Mouse (Mus musculus): ENCODE measurements around the gene Slamf9. TPM values are rescaled to one million over a fixed set of nuclear protein-coding genes. Genes with fewer than 3 reads are reported as not detected.

The Slamf9 gene
- polyA plus RNA-seq, 1 experiment from 2014 or later = 0.27 TPM

DNA sequence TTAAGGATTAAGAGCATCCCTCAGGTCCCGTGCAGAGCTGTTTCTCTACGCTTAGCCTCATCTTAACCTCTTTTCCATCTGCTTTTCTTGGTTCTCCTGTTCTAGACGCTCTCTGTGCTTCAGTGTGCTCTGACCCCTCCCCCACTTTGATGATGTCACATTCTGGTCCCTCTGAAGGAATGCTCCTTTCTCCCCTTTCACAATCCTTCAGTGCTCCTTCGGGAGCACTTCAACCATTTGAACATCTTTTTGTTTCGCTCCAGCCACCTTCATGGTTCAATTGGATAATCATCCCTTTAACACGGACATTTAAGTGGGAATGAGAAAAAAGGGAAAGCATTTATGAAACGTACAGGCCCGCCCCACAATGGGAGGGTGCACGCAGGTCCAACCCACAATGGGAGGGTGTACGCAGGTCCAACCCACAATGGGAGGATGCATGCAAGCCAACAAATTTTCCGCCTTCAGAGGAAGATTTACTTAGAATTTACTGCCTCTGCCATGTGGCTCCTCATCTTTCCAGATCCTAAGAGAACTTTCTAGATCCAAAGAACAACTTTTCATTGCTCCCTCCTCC is 6.8 kb upstream of the Slamf9 start:
- Histone ChIP-seq H3K4me2 (replicated peaks) (no peak overlapping the region), H3K4me3 (no peak overlapping the region), H3K27ac (no peak overlapping the region), H3K9ac (no peak overlapping the region), H3K4me1 (no peaks in the 10 kb centered on the region), H3K27me3 (no peaks in the 10 kb centered on the region), H3K9me3 (replicated peaks) (no peaks in the 10 kb centered on the region), H3K36me3 (no peaks in the 10 kb centered on the region)
- 74% methylated on average over 11 of the region's 11 CpGs for WGBS
- no peak for ATAC-seq (ENCODE audit: low FRiP score)

- Histone ChIP-seq H3K9me3 (replicated peaks) (no peaks in the 10 kb centered on the region), H3K9ac (no peak overlapping the region), H3K27me3 (no peaks in the 10 kb centered on the region), H3K27ac (no peak overlapping the region), H3K4me1 (no peaks in the 10 kb centered on the region), H3K36me3 (no peaks in the 10 kb centered on the region), H3K4me3 (no peak overlapping the region), H3K4me2 (replicated peaks) (no peak overlapping the region)
- ATAC-seq (ENCODE audit: low FRiP score) = no peak
- 83% methylated on average over 5 of the region's 5 CpGs for WGBS
Observed at GRCm38 (mm10) chr1:172469373-172469772, 5.8 kb upstream of the Slamf9 start.

DNA sequence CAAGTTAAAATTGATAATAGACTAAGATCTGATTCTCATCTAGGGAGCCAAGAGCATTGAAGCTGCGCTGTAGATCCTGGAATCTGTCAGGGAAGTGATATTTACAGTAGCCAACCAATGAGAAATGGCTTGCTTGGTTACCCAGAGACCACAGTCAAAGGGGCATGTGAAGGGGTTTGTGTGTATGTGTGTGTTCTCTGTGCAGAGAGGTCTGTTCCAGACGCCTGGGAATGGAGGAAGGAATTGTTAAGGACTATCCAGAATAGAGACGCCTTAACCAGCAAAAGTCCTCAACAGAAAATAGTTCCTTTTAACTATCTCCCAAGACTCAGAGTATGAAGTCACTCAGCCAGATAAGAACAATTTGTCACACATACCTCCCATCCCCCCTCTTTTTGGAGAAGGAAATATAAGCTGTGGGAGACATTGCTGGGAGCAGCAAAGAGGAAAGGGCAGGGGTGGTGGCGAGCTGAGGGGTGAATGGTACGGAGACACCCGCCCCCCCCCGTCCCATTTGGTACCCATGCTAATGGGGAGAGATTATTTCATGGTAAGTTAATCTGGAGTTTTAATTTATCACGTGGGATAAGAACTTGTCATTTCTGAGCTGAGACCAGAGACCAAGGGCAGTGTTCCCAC is 5.2 kb upstream of the Slamf9 start:
- Histone ChIP-seq H3K36me3 (no peaks in the 10 kb centered on the region), H3K9ac (no peak overlapping the region), H3K4me2 (replicated peaks) (no peak overlapping the region), H3K4me3 (no peak overlapping the region), H3K27ac (no peak overlapping the region), H3K27me3 (no peaks in the 10 kb centered on the region), H3K9me3 (replicated peaks) (no peaks in the 10 kb centered on the region), H3K4me1 (no peaks in the 10 kb centered on the region)
- 62% methylated on average over 8 of the region's 8 CpGs for WGBS
- no peak for ATAC-seq (ENCODE audit: low FRiP score)

DNA sequence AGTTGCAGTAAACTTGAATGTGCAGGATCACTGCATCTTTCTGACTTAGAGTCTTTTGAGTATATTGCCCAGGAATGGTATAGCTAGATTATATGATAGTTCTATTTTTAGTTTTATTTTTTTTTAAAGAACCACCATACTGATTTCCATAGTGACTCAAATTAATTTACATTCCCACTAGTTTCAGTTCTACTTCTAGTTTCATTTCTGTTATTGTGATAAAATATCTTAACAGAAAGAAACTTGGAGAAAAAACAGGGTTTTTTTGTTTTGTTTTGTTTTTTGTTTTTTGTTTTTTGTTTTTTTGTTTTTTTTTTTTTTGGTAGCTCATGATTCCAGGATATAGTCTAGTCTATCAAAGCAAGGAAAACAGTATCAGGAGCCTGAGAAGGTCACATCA is 2.2 kb upstream of the Slamf9 start:
- H3K4me1 ChIP-seq = no peaks in the 10 kb centered on the region
- ATAC-seq (ENCODE audit: low FRiP score) = no peak
- H3K27ac ChIP-seq = no peak overlapping the region
- no peak overlapping the region for H3K4me2 ChIP-seq (replicated peaks)
- H3K9ac ChIP-seq = no peak overlapping the region
- no peak overlapping the region for H3K4me3 ChIP-seq
- H3K36me3 ChIP-seq = no peaks in the 10 kb centered on the region
- no peaks in the 10 kb centered on the region for H3K9me3 ChIP-seq (replicated peaks)
- no peaks in the 10 kb centered on the region for H3K27me3 ChIP-seq

DNA sequence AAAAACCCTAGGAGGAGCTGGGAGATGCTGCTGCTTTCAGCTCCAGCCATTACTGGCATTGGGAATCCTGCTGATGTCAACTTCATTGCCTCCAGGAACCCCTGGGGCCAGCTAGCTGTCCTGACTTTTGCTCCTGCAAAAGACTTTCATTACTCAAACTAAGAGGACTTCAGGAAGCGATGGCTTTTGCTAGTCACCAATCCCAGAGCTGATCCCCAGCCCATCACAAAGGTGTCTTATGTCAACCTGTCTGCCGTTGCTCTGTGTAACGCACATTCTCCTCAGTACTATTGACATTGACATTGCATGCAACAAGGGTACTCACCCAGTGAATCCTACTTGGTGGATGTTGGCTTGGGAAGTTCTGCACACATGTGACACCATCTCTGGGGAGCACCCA is 962 bp upstream of the Slamf9 start:
- Histone ChIP-seq H3K27ac (no peak overlapping the region), H3K4me3 (no peak overlapping the region), H3K9ac (no peak overlapping the region), H3K4me2 (replicated peaks) (no peak overlapping the region), H3K27me3 (no peaks in the 10 kb centered on the region), H3K4me1 (no peaks in the 10 kb centered on the region), H3K9me3 (replicated peaks) (no peaks in the 10 kb centered on the region), H3K36me3 (no peaks in the 10 kb centered on the region)
- no peak for ATAC-seq (ENCODE audit: low FRiP score)
- WGBS = 86% methylated on average over 3 of the region's 3 CpGs

DNA sequence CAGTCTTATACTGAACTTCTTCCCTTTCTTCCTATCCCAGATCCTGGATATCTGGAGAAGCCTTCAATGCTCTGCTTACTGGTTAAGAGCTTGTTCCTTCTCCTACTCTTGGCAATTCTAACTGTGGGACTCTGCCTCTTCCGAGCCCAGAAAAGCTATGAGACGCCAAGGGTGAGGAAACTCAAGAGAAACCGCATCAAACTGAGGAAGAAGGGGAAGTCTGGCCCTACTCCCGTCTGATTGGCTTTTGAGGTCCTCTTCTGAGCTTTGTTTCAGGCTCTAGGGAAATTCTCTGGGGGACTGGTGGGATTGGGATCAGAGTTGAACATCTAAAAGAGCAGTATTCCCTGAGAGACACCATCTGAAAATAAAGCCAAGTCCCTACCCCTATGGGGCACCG is 2.9 kb downstream of the Slamf9 start:
- Histone ChIP-seq H3K27me3 (no peaks in the 10 kb centered on the region; the same call in 1 of the 2 replicates), H3K4me3 (no peak overlapping the region), H3K4me2 (replicated peaks) (no peak overlapping the region), H3K9ac (no peak overlapping the region), H3K4me1 (peaks cover 3% of the 10 kb centered on the region), H3K9me3 (replicated peaks) (no peaks in the 10 kb centered on the region), H3K36me3 (no peaks in the 10 kb centered on the region), H3K27ac (no peak overlapping the region)
- 87% methylated on average over 5 of the region's 5 CpGs for WGBS
- ATAC-seq (ENCODE audit: low FRiP score) = no peak

GRCm38 (mm10) chr1:172480376-172480775 is 5.2 kb downstream of the Slamf9 start:
- ATAC-seq (ENCODE audit: low FRiP score) = no peak
- WGBS = 94% methylated on average over 4 of the region's 4 CpGs
- H3K9me3 ChIP-seq (replicated peaks) = no peaks in the 10 kb centered on the region
- H3K27ac ChIP-seq = no peak overlapping the region
- H3K9ac ChIP-seq = no peak overlapping the region
- H3K4me1 ChIP-seq = peaks cover 26% of the 10 kb centered on the region
- no peak overlapping the region for H3K4me2 ChIP-seq (replicated peaks)
- H3K27me3 ChIP-seq = no peaks in the 10 kb centered on the region; the same call in 1 of the 2 replicates
- no peak overlapping the region for H3K4me3 ChIP-seq
- H3K36me3 ChIP-seq = no peaks in the 10 kb centered on the region

DNA sequence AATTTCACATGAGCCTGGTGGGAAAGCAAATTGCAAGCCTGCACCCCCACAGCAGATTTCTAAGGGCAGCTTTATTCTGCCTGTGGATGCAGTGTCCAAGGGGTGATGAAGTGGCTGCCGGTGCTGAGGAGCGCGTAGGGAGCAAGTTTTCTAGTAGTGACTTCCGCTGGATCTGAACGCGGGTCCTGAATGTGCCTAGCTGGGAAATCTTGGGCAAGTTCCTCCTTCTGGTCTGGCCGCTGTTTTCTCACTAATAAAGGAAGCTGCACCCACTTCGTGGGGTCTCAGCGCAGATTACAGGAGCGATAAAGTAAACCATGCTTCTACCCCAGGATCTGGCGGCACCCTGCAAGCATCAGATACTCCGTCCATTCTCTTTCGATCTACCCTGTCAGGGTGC is 6.0 kb downstream of the Slamf9 start:
- H3K27me3 ChIP-seq = no peaks in the 10 kb centered on the region; the same call in 1 of the 2 replicates
- peak overlapping the region; percentile 79 for H3K4me2 ChIP-seq (replicated peaks)
- no peaks in the 10 kb centered on the region for H3K36me3 ChIP-seq
- H3K9ac ChIP-seq = peak overlapping the region; percentile 43; the same call in 1 of the 2 replicates
- ATAC-seq (ENCODE audit: low FRiP score) = no peak
- no peaks in the 10 kb centered on the region for H3K9me3 ChIP-seq (replicated peaks)
- WGBS = 23% methylated on average over 13 of the region's 13 CpGs
- peaks cover 33% of the 10 kb centered on the region for H3K4me1 ChIP-seq
- H3K4me3 ChIP-seq = peak overlapping the region; percentile 71
- no peak overlapping the region for H3K27ac ChIP-seq

DNA sequence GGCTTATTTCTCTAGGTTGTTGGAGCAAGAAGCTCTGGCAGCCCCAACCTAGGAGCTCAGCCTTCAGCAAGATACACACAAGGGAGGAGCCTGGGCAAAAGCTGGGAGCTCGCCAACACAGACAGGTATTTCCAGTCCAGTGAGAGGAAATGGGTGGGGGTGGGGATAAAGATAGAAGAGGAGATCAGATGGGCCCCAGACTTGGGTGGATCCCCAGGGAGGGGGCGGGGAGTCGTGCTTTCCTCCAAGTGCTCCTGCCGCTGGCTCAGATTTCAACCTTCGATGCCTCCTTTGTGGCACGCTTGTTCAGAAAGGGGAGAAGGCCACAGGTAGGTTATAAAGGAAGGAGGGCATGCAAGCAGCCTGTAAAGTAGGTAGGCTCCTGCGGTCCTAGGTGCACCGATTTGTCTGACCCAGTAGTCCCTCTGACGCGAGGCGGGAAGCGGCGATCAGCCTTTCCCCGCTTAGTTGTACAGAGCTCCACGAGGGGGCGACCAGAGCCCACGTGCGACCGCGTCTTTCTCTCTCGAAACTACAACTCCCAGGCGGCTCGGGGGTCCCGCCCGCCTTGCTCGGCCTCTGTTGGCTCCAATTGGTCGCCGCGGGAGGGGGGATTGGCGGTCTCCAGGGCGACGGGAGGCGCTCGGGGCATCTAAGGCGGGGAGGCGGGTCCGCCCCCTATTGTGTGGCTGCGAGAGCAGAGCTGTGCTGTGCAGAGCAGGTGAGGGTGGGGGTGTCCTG is 6.6 kb downstream of the Slamf9 start, which contains the start of gene Igsf9:
TSS of gene Igsf9 (plus strand) at position 249 of the 741 bp plus-strand sequence.
- ATAC-seq (ENCODE audit: low FRiP score) = peak; percentile 95
- H3K36me3 ChIP-seq = no peaks in the 10 kb centered on the region
- H3K4me2 ChIP-seq (replicated peaks) = peak within 1 kb of the TSS; percentile 79
- WGBS = under 1% methylated on average over 38 of the region's 38 CpGs
- peak within 1 kb of the TSS; percentile 71 for H3K4me3 ChIP-seq
- peaks cover 39% of the 10 kb centered on the region for H3K4me1 ChIP-seq
- H3K27me3 ChIP-seq = no peaks in the 10 kb centered on the region; the same call in 1 of the 2 replicates
- H3K27ac ChIP-seq = peak within 1 kb of the TSS; percentile 68
- H3K9ac ChIP-seq = peak within 1 kb of the TSS; percentile 80
- H3K9me3 ChIP-seq (replicated peaks) = no peaks in the 10 kb centered on the region

DNA sequence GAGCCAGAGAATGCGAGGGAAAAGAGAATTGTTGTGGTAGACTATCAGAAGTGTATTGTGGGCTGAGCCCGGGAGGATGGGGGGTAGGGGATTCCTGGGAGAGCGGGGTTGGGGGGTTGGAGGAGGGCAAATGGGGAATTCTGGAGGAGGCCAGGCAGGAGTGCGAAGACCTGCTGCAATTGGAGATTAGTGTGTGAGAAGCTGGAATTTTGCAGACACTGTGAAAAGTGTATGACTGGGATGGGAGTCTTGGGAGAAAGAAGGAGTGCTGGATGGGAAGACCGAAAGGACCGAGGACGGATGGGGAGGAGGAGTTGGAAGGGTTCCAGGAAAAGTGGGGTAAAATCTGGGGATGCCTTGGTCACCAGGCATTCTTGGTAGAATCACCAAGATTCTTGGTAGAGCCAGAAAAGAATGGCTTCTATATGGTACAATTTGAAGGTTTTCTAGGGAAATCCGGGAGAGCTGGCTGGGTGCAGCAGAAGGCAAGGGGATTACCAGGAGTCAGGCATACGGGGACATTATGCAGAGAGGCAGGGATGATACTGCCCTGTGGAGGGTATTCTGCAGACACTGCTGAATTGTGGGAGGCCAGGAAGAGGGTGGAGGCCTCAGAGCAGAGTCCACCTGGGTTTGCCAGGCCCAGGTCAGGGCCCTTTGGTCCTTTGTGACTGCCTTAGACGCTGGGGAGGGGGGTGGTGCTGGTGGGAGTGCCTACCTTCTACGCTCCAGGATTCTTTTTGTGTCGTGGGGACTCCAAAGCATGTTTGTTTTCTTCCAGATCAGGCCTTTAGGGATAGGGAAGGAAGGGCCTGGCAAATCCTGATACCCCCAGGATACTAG is 7.6 kb downstream of the Slamf9 start:
- 1% methylated on average over 12 of the region's 12 CpGs for WGBS
- Histone ChIP-seq H3K9ac (peak overlapping the region; percentile 80), H3K4me2 (replicated peaks) (peak overlapping the region; percentile 79), H3K36me3 (peaks cover 6% of the 10 kb centered on the region; the same call in 1 of the 2 replicates), H3K27me3 (no peaks in the 10 kb centered on the region; the same call in 1 of the 2 replicates), H3K4me1 (peaks cover 47% of the 10 kb centered on the region), H3K4me3 (peak overlapping the region; percentile 71), H3K9me3 (replicated peaks) (no peaks in the 10 kb centered on the region), H3K27ac (peak overlapping the region; percentile 68)
- peak; percentile 26 for ATAC-seq (ENCODE audit: low FRiP score)

DNA sequence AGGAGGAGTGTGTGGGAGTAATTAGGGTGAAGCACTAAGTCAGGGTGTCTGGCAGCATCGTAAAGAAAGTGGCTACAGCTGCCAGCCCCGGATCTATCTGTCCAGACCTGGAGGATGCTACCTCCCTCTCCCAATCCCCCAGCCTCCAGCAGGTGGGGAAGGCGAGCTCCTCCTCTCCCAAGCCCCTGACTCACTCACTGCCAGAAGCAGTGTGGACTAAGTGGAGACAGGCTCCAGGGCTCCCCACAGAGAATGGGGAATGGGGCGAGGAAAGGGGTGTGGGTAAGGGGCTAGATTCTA is 8.2 kb downstream of the Slamf9 start:
- Histone ChIP-seq H3K27ac (peak overlapping the region; percentile 68), H3K36me3 (peaks cover 6% of the 10 kb centered on the region; the same call in 1 of the 2 replicates), H3K4me1 (peaks cover 47% of the 10 kb centered on the region), H3K4me3 (peak overlapping the region; percentile 71), H3K9ac (peak overlapping the region; percentile 80), H3K27me3 (no peaks in the 10 kb centered on the region; the same call in 1 of the 2 replicates), H3K9me3 (replicated peaks) (no peaks in the 10 kb centered on the region), H3K4me2 (replicated peaks) (peak overlapping the region; percentile 79)
- 20% methylated on average over 4 of the region's 4 CpGs for WGBS
- ATAC-seq (ENCODE audit: low FRiP score) = 0 out of 2 replicates have a peak, but pooled peaks have one; percentile 7

GRCm38 (mm10) chr1:172484236-172484635 is 9.1 kb downstream of the Slamf9 start:
- Histone ChIP-seq H3K36me3 (peaks cover 13% of the 10 kb centered on the region), H3K4me3 (peak overlapping the region; percentile 71), H3K27me3 (no peaks in the 10 kb centered on the region; the same call in 1 of the 2 replicates), H3K9me3 (replicated peaks) (no peaks in the 10 kb centered on the region), H3K9ac (peak overlapping the region; percentile 80), H3K27ac (peak overlapping the region; percentile 40), H3K4me2 (replicated peaks) (peak overlapping the region; percentile 79), H3K4me1 (peaks cover 51% of the 10 kb centered on the region)
- 25% methylated on average over 11 of the region's 11 CpGs for WGBS
- ATAC-seq (ENCODE audit: low FRiP score) = no peak
